Mouse (Mus musculus) thymus, postnatal 25 days (tissue): ENCODE measurements at regions not wholly inside any gene's neighbourhood (a gene's known extent, or its start where the extent isn't known, plus 50 kb on each side); places are given as distances from the start of the nearest gene placed in this dataset.
"Not testable (repeated sequence)": the region's sequence is repeated elsewhere in the genome, so short reads cannot be mapped to it uniquely, and the experiment has no call there.

Experiments
- DNase-seq: peaks from one replicate; pipeline ENCODE4 v3.0.0; 2022

DNA sequence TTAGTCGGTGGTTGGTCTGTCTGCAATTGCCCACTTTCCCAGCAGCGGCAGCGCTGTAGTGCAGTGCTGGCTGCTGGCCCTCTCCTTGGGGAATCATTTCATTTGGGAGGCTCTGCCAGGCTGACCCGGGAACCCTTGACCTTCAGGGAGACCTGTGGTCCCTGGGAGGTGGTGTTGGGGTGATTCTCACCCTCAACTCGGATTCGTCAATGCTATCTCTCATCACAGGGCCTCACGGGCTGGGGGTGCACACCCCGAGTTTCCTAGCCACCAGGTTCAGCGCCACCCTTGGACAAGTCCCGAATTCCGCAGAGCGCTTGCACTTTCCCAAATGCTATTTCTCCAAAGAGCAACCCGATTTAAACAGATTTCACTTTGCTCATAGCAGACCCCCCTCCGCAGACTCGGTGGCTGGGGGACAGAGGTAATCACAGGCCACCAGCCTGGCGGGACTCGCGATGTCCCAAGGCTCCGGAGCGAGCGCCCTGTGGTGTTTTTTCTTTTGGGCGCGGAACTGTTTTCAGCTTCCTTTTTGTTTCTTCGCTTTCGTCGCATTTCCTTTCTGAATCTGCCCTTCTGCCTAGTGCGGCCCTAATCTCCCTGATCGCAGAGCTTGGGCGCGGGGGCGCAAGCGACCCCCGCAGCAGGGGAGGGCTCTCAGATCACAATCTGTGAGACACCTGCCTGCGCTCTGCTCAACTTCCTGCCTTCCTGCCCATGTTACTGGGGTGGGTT lies 300.7 kb downstream of the Vrk1 start:
- peak; percentile 88 for DNase-seq

DNA sequence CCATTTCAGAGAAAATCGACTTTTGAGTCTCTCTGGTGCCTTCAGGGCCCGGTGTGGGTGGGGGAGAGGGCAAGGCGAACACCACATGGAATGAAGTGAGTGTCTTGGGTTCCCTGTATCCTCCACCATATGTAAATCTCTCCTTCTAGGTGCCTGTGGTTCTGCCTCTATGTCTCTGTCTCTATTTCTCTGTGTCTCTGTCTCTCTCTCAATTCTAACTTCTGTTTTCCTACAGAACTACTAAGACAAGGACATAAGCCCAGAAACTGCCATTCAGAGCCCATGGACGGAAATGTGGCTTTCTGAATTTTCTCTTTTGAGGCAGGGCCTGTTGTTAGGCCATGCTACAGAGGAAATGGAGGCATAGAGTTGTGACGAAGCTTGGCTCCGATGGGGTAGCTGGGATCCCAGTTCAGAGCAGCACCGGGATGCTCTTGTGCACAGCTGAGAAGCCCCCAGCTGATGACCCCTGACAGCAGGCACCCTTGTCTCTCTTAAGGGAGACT lies 301.3 kb downstream of the Vrk1 start:
- no peak for DNase-seq

DNA sequence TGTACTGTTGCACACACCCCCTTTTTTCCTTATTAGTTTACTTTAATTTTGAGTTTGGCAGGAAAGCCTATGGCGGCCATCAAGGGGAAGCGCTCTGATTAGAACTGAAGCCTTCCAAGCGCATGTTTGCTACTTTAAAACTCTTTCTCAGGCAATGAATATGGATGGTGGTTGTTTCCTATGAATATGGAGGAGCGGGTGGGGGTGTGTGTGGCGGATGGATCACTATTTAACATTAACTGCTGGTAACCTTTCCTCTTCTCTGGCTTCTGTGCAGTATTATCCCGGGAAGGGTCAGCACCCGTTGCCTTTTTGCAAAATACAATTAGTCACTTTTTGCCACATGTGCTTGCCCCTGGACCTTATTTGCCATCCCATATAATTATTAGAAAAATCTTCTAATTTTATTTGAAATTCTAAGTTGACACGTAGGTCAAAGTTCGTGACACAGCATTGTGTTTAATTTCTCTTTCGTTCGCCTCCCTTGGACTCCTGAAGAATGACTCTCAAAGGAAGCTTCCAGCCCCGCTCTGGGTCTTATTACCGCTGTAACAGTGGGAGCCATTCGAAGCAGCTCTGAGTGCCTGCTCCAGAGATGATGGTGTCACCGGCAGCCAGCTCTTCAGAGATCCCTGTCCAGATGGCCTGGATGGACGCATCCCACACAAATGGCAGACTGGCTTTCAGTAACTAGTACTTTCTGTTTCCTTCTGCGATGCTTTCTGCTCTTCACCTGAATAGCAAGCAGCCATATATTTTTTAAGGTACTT lies 302.0 kb downstream of the Vrk1 start:
- DNase-seq = no peak

DNA sequence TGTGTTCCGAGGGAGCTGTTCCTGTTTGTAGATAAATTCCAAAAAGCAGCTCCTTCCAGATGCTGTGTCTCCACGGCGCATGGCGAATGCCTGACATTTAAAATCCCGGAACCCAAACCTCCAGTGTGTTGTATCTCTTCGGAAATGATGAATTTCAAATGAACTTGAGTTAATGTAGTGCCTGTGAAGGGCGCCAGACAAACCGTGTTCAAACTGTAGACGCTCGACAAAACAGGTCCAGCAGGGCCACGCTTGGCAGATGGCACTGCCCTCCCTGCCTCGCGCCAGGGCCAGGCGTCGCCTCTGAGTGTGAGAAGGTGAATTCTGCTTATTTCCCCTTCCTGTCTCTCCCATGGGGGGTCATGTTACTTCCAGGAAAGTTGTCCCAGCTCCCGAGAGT lies 307.7 kb downstream of the Vrk1 start:
- no peak for DNase-seq

DNA sequence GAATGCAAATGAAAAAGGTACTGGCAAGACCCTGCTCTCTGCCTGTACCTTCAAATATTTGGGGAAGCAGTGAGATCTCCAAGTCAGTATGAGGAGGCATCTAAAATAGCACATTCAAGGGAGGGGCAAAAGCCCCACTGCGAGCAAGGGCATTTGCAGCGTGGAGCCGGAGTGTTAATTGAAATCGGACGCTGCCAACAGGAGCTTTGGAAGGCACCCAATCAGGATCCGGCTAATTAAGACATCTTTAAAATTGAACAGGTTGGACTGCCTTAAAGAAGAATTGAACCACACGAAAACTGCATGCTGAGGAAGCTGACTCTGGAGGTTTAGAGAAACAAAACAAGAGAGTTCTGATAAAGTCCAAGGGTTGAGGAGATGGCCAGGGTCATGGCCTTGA lies 311.5 kb downstream of the Vrk1 start:
- DNase-seq = no peak

DNA sequence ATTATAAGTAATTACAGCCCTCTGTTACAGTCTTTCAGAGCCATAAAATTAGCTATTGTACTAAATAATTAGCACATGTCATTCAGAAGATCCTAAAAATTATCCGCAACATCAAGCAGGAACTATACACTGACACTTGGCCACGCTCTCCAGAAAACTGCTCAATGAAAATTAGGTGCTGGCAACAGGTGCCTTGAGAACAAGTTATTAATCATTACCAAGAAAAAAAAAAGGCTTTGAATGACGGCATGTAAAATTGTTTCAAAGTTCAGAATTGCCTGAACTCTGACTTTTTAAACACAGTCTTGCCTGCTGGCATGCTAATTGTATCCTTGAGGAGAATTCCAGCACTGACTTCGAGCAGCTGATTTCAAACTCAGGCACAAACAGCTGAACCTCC lies 316.6 kb downstream of the Vrk1 start:
- DNase-seq = no peak

DNA sequence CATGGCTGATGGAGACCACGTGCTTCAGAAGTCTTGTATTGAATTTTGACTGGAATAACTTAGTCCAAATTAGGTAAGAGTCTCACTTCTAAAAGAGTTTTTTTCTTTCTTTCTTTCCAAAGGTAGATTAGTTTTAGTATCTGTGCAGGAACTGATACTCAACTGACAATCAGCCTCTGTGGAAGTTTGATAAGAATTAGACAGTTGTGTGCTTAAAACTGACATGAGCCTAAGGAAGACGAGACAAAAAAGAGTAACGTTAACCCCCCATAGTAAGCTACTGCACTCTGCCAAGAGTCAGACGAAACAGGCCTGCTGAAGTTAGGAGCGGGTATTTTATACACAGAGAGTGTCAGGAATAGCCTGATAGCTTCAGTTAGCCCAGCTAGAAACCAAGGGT lies 317.3 kb downstream of the Vrk1 start:
- DNase-seq = no peak

DNA sequence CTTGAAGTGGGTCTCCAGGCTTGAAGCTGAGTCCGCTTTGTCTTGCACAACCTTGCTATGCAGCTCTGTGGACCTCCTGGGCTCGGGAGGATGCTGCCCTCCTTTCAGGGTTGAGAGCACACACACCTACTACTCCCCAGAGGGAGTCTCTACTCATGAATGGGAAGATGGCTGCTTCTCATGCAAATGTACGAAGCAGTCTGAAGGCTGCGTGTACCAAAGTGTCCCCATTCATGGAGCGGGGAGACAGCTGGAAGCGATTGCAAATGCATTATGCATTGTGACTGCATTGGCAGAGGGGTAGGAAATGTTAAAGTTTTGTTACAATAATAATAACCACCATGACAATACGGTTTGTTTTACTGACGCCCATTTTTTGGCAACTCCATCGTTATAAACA lies 347.8 kb downstream of the Vrk1 start:
- DNase-seq = no peak

DNA sequence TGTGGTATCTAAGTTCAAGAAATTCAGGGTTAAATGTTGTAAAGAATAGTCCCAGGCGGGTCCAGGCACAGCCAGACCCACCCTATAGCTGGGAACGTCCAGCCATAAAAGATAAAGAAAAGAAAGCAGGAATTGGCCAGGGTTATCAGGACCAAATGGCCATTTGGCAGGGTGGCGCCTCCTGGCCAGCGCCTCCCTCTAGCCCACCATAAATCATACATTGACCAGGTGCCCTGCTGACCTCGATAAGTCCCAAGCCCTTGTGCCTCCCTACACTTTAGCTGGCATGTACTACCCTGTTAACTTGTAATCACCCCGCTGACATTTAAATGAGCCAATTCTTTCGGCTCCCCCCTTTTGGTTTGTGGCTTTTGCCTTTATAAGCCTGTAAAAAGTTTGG lies 351.6 kb downstream of the Vrk1 start:
- not testable (repeated sequence) for DNase-seq

DNA sequence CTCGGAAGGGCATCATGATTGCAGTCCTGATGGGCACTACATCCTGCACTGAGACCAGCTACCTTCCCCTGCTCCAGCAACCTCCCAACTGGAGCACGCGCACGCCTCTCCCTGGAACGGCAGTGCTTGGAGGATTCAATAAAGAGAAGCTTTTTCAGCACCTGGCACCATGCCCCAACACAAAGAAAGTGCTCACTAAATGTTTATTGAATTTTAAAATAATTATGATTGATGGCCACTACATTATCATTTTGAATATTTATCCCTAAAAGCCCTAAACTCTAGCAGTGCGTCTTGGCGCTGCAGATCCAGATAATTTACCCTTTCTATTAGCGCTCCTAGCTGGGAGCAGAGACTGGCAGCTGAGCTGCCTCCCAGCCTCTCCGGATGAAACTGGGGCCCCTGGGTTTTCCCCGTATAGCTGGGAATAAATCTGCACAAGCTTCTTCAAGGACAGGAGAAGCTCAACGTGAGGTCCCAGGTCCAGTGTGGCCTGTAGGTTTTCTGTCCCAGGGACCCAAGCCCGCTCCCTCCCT lies 364.9 kb downstream of the Vrk1 start:
- no peak for DNase-seq

DNA sequence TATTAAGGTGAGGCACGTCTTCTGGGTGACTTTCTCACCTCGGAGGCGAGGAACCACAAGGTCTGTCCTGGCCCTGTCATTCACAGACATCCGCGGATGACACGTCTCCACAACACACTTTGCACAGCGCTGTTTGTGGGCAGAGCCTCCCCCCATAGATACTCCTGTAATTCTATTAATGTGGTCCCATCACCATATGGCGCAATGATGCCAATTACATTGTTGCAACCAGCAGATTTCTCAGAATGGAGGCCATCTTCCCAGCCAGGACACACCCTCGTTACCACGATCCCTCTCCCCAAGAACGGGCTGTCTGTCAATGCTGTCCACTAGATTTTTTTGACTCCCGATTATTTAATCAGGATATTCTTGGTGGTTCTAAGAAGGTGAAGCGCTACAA lies 365.9 kb downstream of the Vrk1 start:
- no peak for DNase-seq

DNA sequence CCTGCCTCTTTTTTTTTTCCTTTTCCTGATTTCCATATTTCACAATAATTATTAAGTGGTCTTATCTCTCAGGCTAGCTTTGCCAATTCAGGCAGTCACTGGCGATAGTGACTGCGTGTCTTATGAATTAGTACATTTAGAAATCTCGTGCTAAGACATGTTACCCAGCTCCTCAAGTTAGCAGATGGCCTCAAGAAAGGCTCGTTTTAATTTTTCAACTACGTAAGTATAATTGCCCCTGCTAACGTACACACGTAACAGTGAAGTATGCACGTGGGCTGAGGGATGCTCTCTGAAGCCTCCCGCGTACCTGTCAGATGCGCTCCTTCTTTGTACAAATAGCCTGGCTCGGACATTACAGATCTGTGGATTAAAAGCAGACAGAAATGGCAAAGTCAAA lies 366.8 kb downstream of the Vrk1 start:
- no peak for DNase-seq

DNA sequence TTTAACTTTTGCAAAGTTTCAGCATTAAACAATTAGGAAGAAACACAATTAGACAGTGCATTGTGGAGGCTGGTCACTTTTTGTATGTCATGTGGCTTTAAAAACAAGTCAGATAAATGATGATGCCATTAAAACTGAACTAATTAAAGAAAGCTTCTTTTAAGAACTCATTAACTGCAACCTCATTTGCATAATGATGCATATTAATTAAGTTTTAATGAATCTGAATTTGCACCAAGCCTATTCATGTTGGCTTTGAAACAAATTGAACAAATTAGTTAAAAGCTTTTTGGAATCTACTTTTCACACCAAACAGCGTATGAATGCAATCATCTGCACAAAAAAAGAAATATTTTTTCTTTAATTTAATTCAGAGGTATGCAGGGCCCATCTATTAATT lies 367.3 kb downstream of the Vrk1 start:
- DNase-seq = no peak

DNA sequence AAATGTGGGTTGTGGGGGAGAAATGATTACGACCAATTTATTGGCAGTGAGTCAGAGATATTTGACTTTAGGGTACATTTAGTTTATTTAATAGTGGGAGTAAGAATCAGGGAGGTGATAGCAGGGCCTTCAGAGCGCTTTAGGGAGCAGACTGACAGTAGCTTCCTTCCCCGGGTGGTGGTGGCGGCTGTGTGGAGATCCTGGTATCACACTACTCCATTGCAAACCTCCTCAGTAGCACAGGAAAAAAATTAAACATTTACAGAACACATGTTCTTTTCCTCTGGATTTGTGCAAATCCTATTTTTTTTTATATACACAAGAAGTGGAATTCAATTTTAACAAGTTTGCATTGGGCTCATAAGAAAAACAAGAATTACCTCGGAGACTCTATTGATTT lies 367.7 kb downstream of the Vrk1 start:
- DNase-seq = no peak

DNA sequence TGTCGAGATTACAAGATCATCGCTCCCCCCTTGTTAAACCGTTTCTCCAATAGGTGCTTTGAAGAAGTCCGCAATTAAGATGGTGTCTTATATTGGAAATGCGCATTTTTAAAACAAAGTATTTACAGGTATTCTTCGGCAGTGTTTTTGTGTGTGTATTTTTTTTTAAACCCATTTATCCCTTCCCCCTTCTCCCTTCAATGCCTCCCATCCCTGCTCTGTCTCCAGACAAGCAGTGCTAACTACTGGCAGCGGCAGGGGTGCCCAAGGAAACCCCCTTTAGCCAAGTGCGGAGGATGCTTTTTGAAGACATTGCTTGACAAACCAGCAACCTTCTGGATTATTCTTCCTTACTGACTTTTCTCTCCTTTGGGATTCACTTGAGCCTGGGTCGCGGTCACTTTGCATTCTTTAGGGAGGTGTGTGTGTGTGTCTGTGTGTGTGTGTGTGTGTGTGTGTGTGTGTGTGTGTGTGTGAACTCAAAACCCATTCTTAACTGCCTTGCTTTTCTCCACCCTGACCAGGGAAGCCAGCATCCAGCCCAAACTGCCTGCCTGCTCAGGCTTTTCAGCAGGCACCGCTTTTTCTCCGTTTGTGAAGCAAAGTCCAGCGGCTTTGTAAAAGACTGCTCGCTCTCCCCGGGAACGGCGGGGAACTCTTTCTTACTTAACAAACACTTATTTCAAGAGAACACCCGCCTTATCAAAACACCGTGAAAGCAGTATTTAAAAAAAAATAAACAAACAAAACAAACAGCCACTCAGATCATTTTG lies 368.5 kb downstream of the Vrk1 start:
- DNase-seq = no peak

DNA sequence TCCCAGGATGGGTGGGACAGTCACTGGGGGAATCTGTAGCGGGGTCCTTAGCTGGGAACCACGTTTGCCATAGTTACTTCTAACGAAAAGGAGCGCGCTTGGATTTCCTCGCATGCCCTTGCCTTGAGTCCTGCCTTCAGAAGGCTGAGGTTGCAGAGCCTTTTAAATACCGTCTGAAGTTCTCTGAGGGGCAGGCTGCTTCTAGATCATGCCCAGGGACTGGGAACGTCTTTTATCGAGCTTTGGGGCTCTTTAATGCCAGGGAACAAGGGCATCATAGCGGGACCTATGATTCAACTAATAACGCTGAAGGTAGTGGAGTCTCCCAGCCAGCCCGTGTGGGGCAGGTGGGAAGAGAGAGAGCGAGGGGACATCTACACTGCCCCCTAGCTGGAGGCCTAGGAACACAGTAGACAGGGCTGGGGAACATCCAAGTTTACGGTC lies 369.1 kb downstream of the Vrk1 start:
- DNase-seq = peak; percentile 65

DNA sequence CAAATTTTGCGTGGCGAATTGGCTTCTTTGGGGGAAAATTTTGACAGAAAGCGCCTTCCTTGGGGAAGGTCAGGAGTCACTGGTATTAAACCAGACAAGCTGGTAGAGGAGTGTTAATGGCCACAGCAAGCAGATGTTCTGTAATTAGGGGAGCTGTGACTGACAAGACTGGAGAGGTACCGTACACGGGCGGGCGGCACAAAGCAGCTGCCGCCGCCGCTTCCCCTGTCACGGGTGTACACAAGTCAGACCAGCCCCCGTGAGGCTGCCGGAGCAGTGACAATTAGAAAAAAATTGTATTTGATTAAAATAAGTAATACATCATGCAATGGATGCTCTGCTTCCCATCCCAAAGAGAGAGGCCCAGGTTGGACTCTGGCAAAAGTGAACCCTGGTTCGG lies 369.8 kb downstream of the Vrk1 start:
- DNase-seq = no peak

DNA sequence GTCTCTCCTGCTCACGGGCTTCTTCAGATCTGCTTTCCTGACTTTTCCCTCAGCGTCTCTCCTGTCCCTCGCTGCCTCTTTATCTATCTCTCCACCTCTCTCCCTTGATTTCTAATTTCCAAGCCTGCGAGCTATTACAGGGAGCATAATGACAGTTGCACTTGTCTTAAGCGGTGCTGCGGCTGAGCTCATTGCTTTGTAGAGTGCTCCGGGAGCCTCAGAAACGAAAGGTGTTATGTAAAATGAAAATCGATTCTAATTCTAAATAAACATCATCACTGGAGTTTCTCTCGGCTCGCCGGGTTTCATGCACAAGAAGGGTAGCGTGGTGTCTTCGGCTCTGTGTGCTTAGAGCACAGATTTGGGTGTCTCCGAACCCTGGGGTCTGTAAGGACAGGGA lies 371.8 kb downstream of the Vrk1 start:
- no peak for DNase-seq

DNA sequence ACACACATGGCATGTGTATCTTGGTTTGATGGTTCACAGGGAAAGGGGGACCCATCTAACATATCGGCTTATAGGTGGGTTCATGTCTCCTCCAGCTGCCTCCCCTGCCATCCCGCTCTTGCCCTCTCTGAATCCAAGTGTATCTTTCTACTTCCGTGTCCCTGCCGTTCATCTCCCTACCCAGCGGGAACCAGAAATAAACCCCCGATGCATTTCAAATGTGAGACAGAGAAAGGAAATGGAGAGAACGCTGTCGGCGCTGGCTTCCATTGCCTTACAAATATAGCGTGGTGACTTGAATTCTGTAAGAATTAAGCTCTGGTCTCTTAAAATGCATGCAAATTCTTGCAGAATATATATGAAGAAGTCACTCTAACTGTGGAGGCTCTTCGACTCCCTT lies 379.2 kb downstream of the Vrk1 start:
- no peak for DNase-seq

DNA sequence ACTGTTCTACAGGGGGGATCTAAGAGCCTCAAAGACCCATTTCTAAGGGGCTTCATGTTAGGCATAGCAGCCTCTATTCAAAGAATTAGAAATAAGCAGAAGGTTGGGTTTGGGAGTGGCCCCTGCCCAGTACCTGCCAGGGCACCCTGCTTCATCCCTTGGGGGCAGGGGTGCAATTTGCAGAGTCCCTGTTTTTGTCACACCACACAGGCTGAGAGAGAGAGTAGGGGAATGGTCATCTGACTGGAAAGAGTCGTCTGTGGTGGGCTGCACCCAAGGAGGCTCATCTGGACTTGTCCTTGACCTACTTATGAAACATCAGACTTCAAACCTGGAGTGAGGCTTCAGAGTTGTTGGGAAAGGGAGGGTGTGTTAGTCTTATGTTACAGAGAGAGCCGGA lies 382.3 kb downstream of the Vrk1 start:
- DNase-seq = no peak

DNA sequence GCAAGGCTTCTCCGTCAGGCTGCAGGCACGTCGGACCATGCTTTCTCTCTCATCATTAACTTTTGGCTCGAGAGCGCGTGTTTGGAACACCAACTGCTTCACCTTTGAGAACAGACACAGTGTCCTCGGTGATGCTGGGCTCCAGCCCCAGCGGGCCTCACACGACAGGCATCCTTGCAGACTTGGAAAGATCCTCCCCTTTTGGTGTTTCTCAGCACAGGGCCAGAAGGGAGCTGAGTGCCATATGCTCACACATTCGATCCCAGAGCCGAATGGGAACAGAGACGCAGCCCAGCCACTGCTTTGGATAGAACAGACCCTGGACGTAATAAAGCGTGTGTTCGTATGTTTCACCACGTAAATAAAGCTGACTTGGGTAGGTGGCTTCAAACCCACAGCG lies 389.1 kb downstream of the Vrk1 start:
- no peak for DNase-seq

DNA sequence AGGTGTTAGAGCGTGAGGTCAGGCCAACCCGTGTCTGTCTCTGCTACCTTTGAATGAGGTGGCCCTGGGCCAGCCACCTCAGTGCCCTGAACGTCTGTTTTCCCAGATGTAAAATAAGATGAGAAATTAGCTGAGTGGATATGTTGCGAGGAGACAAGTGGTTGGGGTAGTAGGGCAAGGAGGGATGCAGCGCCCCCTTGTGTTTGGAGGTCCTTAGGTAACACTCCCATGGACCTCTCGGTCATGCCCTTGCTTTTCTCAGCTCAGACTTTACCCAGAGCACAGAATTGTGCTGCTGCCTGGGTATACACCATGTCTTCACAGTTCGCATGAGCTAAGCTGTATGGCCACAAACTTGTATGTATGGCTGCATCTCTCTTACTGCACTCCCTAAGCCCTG lies 401.0 kb downstream of the Vrk1 start:
- peak; percentile 28 for DNase-seq

DNA sequence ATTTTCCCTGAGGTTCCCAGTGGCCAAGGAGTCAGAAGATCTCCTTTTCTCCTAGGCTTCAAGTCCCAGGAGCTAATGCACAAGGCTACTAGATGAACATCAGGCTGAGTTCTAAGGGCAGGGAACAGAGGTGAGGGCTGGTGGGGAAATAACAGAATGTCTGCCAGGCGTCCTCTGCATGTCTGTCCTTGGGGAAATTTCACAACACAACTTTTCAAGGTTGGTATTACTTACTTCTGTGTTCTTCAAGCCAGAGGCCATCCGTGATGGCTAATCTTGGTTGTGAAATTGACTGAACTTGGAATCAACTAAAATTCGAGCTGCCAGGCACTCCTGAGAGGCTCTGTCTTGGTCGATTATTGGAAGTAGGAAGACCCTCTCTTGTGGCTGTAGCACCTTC lies 416.6 kb downstream of the Vrk1 start:
- DNase-seq = no peak
